Mouse (Mus musculus) gastrocnemius, adult 18-20 months (tissue): ENCODE measurements around the gene Ahcyl2. TPM values are rescaled to one million over a fixed set of nuclear protein-coding genes. Genes with fewer than 3 reads are reported as not detected.
"Not testable (repeated sequence)": the region's sequence is repeated elsewhere in the genome, so short reads cannot be mapped to it uniquely, and the experiment has no call there.

Experiments used
- DNase-seq: peaks from one replicate; pipeline ENCODE4 v3.0.0; 2021; ENCODE audit warnings: low spot score
- total RNA-seq, 2 experiments: library from RNA; stranded (reverse); gene quantifications; 2 replicates each; pipeline ENCODE4 v1.2.3; 2021

The Ahcyl2 gene
- total RNA-seq, 2 experiments from 2014 or later, result 17.9 to 23.7 TPM

GRCm38 (mm10) chr6:29812651-29813050 lies 44.8 kb downstream of the Ahcyl2 start:
- no peak for DNase-seq

GRCm38 (mm10) chr6:29814616-29815015 lies 46.8 kb downstream of the Ahcyl2 start:
- peak; percentile 23 for DNase-seq

GRCm38 (mm10) chr6:29815060-29815459 lies 47.2 kb downstream of the Ahcyl2 start:
- no peak for DNase-seq

GRCm38 (mm10) chr6:29815634-29816033 lies 47.8 kb downstream of the Ahcyl2 start:
- no peak for DNase-seq

GRCm38 (mm10) chr6:29816371-29816770 lies 48.6 kb downstream of the Ahcyl2 start:
- not testable (repeated sequence) for DNase-seq

- peak; percentile 54 for DNase-seq
These were observed 51.5 kb downstream of the Ahcyl2 start for GRCm38 (mm10) chr6:29819309-29819708.

- no peak for DNase-seq
These were observed 52.5 kb downstream of the Ahcyl2 start for GRCm38 (mm10) chr6:29820314-29820713.

GRCm38 (mm10) chr6:29820926-29821325 lies 53.1 kb downstream of the Ahcyl2 start:
- no peak for DNase-seq

- peak; percentile 30 for DNase-seq
These were observed 54.0 kb downstream of the Ahcyl2 start for GRCm38 (mm10) chr6:29821770-29822169.

- DNase-seq, result no peak
These were observed 57.5 kb downstream of the Ahcyl2 start for GRCm38 (mm10) chr6:29825302-29825701.

GRCm38 (mm10) chr6:29827291-29828242 lies 59.8 kb downstream of the Ahcyl2 start:
- no peak for DNase-seq

- no peak for DNase-seq
These were observed 60.9 kb downstream of the Ahcyl2 start for GRCm38 (mm10) chr6:29828574-29829234.

- no peak for DNase-seq
These were observed 64.5 kb downstream of the Ahcyl2 start for GRCm38 (mm10) chr6:29832356-29832755.

GRCm38 (mm10) chr6:29833117-29833516 lies 65.3 kb downstream of the Ahcyl2 start:
- no peak for DNase-seq

GRCm38 (mm10) chr6:29833568-29834255 lies 65.9 kb downstream of the Ahcyl2 start:
- no peak for DNase-seq

GRCm38 (mm10) chr6:29835543-29836177 lies 67.8 kb downstream of the Ahcyl2 start:
- DNase-seq, result no peak

GRCm38 (mm10) chr6:29837579-29837978 lies 69.8 kb downstream of the Ahcyl2 start:
- DNase-seq, result no peak

- no peak for DNase-seq
These were observed 70.7 kb downstream of the Ahcyl2 start for GRCm38 (mm10) chr6:29838531-29838930.

- DNase-seq, result no peak
These were observed 72.2 kb downstream of the Ahcyl2 start for GRCm38 (mm10) chr6:29840008-29840407.

GRCm38 (mm10) chr6:29841461-29841860 lies 73.7 kb downstream of the Ahcyl2 start:
- no peak for DNase-seq

GRCm38 (mm10) chr6:29847643-29848166 lies 79.9 kb downstream of the Ahcyl2 start:
- DNase-seq, result no peak
